Mouse (Mus musculus) E14TG2a.4 (cell line): ENCODE measurements around the gene Slc2a8.

ENCODE experiments used
- H3K27me3 ChIP-seq: 2 replicates; pipeline ENCODE4 v1.6.1; 2014; ENCODE audit warnings: low read length, control low read depth; ENCODE audit not compliant: insufficient read depth
- H3K36me3 ChIP-seq: 2 replicates; pipeline ENCODE4 v1.6.1; 2014; ENCODE audit warnings: low read length, control low read depth; ENCODE audit not compliant: insufficient read depth
- H3K4me1 ChIP-seq: replicated peaks from 2 replicates; pipeline ENCODE4 v1.6.1; 2014; ENCODE audit warnings: low read depth, low read length, control low read depth
- H3K4me3 ChIP-seq: replicated peaks from 2 replicates; pipeline ENCODE4 v1.5.1; 2014; ENCODE audit warnings: mild to moderate bottlenecking, low read length
- H3K9me3 ChIP-seq: 2 replicates; pipeline ENCODE4 v1.6.1; 2014; ENCODE audit warnings: low read length, control low read depth
- CTCF ChIP-seq: conservative IDR thresholded peaks from 2 replicates; pipeline ENCODE4 v1.5.1; 2014; ENCODE audit warnings: low read length
- NANOG ChIP-seq: IDR thresholded peaks from 2 replicates; pipeline ENCODE4 v1.6.1; 2014; ENCODE audit warnings: borderline replicate concordance, low read length, mixed read lengths
- POU5F1 ChIP-seq: IDR thresholded peaks from 2 replicates; pipeline ENCODE4 v1.6.1; 2014; ENCODE audit warnings: low read length, borderline replicate concordance

Gene Slc2a8

DNA sequence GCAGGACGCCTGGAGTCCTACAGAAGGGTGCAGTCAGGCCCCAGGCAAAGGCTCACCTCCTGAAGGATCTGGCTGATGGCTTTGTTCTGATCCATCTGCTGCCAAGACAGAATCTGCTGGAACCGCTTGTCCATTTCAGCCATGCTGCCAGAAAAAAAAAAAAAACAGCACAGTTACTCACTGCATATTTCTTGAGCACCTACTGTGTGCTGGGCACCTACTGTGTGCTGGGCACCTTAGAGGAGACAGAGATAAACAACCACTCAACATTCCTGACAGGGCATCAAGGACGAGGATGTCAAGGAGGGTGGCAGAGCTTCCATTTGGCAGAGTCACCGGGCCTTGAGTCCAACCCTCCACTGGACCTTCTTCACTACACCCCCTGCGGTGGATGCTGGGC, 43.1 kb downstream of the Slc2a8 start:
- H3K9me3 ChIP-seq, result no peaks in the 10 kb centered on the region
- H3K4me1 ChIP-seq, result peaks cover 71% of the 10 kb centered on the region
- H3K4me3 ChIP-seq, result no peak overlapping the region
- H3K27me3 ChIP-seq, result no peaks in the 10 kb centered on the region
- H3K36me3 ChIP-seq, result peaks cover 83% of the 10 kb centered on the region
- no peak for TF ChIP-seq NANOG

- no peak for TF ChIP-seq POU5F1
- no peak for TF ChIP-seq CTCF
- no peak for TF ChIP-seq NANOG
- H3K36me3 ChIP-seq, result peaks cover 68% of the 10 kb centered on the region
- peaks cover 96% of the 10 kb centered on the region for H3K4me1 ChIP-seq
- H3K27me3 ChIP-seq, result no peaks in the 10 kb centered on the region
- H3K4me3 ChIP-seq, result peak overlapping the region; percentile 45
- H3K9me3 ChIP-seq, result no peaks in the 10 kb centered on the region
These were observed 50.2 kb downstream of the Slc2a8 start for GRCm38 (mm10) chr2:32931730-32932129.

GRCm38 (mm10) chr2:32928947-32929829, 52.7 kb downstream of the Slc2a8 start:
- TF ChIP-seq NANOG, result no peak
- peak overlapping the region; percentile 60 for H3K4me3 ChIP-seq
- peaks cover 70% of the 10 kb centered on the region for H3K36me3 ChIP-seq
- peaks cover 86% of the 10 kb centered on the region for H3K4me1 ChIP-seq
- H3K9me3 ChIP-seq, result no peaks in the 10 kb centered on the region
- H3K27me3 ChIP-seq, result no peaks in the 10 kb centered on the region

DNA sequence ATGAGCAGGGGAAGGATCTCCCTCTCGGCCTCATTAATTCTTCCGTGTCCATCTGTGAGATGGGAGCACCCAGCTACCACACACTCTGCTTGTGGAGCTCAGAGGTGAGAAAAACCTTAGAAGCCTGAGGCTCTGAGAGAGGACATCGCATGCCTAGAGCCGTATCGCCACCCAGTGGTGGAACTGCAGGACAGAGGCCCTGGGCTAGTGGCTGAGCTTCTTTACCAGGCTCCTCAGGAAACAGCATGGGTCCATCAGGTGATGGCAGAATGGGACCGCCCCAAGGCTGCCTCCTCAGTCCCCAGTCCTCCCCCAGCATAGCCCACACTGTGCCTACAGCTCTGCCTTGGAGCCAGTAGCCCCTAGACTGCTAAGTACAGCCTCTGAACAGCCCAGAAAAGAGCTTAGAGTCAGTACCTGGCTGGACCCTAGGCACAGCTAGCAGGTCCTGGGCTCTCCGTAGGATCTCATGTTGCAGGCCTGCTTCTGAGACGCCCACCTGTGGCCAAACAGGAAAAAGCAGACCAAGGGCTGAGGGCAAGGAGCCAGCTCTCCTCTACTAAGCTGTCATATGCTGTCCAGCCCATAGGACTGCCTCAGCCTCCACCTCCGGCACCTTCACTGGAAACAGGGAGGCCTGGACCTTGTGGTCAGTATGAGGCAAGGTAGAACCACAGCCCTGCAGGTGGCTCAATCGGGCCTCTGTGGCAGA, 53.5 kb downstream of the Slc2a8 start:
- Histone ChIP-seq H3K9me3 (no peaks in the 10 kb centered on the region), H3K4me3 (peak overlapping the region; percentile 60), H3K36me3 (peaks cover 70% of the 10 kb centered on the region), H3K27me3 (no peaks in the 10 kb centered on the region), H3K4me1 (peaks cover 86% of the 10 kb centered on the region)
- TF ChIP-seq POU5F1 (no peak), CTCF (peak; percentile 55)

GRCm38 (mm10) chr2:32927624-32928234, 54.2 kb downstream of the Slc2a8 start:
- Histone ChIP-seq H3K9me3 (no peaks in the 10 kb centered on the region), H3K4me1 (peaks cover 86% of the 10 kb centered on the region), H3K36me3 (peaks cover 70% of the 10 kb centered on the region), H3K27me3 (no peaks in the 10 kb centered on the region), H3K4me3 (no peak overlapping the region)
- no peak for TF ChIP-seq NANOG
- TF ChIP-seq CTCF, result no peak
- no peak for TF ChIP-seq POU5F1

- no peak for TF ChIP-seq POU5F1
- TF ChIP-seq CTCF, result no peak
- TF ChIP-seq NANOG, result no peak
These were observed 55.4 kb downstream of the Slc2a8 start for GRCm38 (mm10) chr2:32926330-32927075.

GRCm38 (mm10) chr2:32924306-32924844, 57.5 kb downstream of the Slc2a8 start:
- peak overlapping the region; percentile 53 for H3K4me3 ChIP-seq
- H3K4me1 ChIP-seq, result peaks cover 85% of the 10 kb centered on the region
- H3K27me3 ChIP-seq, result no peaks in the 10 kb centered on the region
- TF ChIP-seq POU5F1, result no peak
- TF ChIP-seq CTCF, result no peak
- TF ChIP-seq NANOG, result no peak
- H3K36me3 ChIP-seq, result peaks cover 95% of the 10 kb centered on the region
- no peaks in the 10 kb centered on the region for H3K9me3 ChIP-seq

More at GRCm38 (mm10) chr2:32926330-32927075, 55.4 kb downstream of the Slc2a8 start:
- no peaks in the 10 kb centered on the region for H3K9me3 ChIP-seq
- H3K4me3 ChIP-seq, result no peak overlapping the region
- peaks cover 86% of the 10 kb centered on the region for H3K4me1 ChIP-seq
- no peaks in the 10 kb centered on the region for H3K27me3 ChIP-seq
- peaks cover 78% of the 10 kb centered on the region for H3K36me3 ChIP-seq
